In the genomic region with DNA sequence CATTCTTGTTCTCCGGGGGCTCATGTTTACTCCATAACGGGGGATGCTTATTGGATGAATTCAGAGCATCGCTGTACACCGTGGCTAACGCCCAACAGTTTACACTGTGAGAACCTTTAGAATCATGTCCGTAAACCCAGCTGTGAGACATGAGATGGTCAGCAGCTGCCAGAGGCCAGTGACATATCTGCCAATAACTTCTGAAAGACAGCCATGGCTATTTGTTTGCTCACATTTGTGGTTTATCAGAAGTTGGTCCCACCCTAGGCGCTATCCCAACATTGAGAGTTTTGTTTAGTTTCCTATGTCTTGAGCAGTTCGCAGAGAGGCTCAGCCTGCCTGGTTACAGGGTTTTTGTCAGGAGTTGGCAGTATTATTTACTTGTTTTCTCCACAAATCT, we compare ENCODE assay signal across 17 mouse cellular contexts. TPM values are rescaled to one million over a fixed set of nuclear protein-coding genes. Genes with fewer than 3 reads are reported as not detected.
DNase-seq lines count a peak whose midpoint lies in the region; ATAC-seq and TF ChIP-seq lines count a peak whose summit lies in the region.
"Had no signal": no experiment of that assay in that cellular context is flagged by ENCODE, and none has a peak within 500 bp of the region (broad histone marks: within the 10 kb centered on the region; RNA-seq: fewer than 3 reads in every experiment).

No protein-coding gene starts in this region.

- no peak for ATAC-seq in lung, embryonic 14.5 days (ENCODE audit: insufficient read depth)
- no peak for ATAC-seq in intestine, embryonic 16.5 days
- no peak for ATAC-seq in stomach, embryonic 16.5 days (ENCODE audit: insufficient read depth, low FRiP score)
- ATAC-seq: forebrain, embryonic 16.5 days had no signal

- TF ChIP-seq CTCF in gastrocnemius, adult 2 months (IDR thresholded peaks at IDR 0.05): no peak
- TF ChIP-seq CTCF in lung, embryonic 14.5 days (IDR thresholded peaks at IDR 0.05; ENCODE audit: low read depth): no peak

- intact Hi-C loops in gastrocnemius, adult 2 months (cut with DNase I): no loop called here

- peak overlapping the region; percentile 48; the same call in 1 of the 2 replicates for H3K27ac ChIP-seq in gastrocnemius, adult 2 months
- H3K27ac ChIP-seq in lung, embryonic 14.5 days (ENCODE audit: low read depth): no peak overlapping the region
- H3K27ac ChIP-seq in intestine, embryonic 16.5 days (ENCODE audit: low read length): no peak overlapping the region
- no peak overlapping the region for H3K27ac ChIP-seq in stomach, embryonic 16.5 days (ENCODE audit: low read length)
- H3K27ac ChIP-seq: heart, embryonic 15.5 days had no signal

- WGBS in lung, embryonic 14.5 days: 46% methylated on average over 8 of the region's 8 CpGs
- WGBS in intestine, embryonic 16.5 days: 52% methylated on average over 8 of the region's 8 CpGs
- WGBS in stomach, embryonic 16.5 days: 52% methylated on average over 8 of the region's 8 CpGs

- DNase-seq in gastrocnemius, adult 2 months: peak; percentile 29
- no peak for DNase-seq in gastrocnemius, postnatal 4 days (ENCODE audit: low spot score in 2 of 2)
- DNase-seq in lung, embryonic 14.5 days: peak; percentile 48
- no peak for DNase-seq in lung, postnatal 10 days
- DNase-seq in left cerebral cortex, adult 18-20 months (ENCODE audit: low spot score in 2 of 2): no peak
- DNase-seq in spleen, adult 18-20 months: no peak
- DNase-seq: adrenal gland, postnatal 14 days; cerebellum, adult 11 months; kidney, postnatal 25 days; left cerebral cortex, postnatal 4 days; right cerebral cortex, postnatal 25 days; thymus, adult 18-20 months had no signal

- peak overlapping the region; percentile 7; the same call in 1 of the 2 replicates for H3K4me2 ChIP-seq in lung, embryonic 14.5 days
- 0 out of 2 replicates have a peak overlapping the region, but pooled peaks have one; percentile 8 for H3K4me2 ChIP-seq in intestine, embryonic 16.5 days (ENCODE audit: low read depth, low read length)
- peak overlapping the region; percentile 84; the same call in 1 of the 2 replicates for H3K4me2 ChIP-seq in stomach, embryonic 16.5 days (ENCODE audit: low read depth, low read length)
- H3K4me2 ChIP-seq: heart, embryonic 15.5 days had no signal

- H3K9ac ChIP-seq in lung, embryonic 14.5 days: no peak overlapping the region
- H3K9ac ChIP-seq in intestine, embryonic 16.5 days (ENCODE audit: low read depth, low read length): no peak overlapping the region
- no peak overlapping the region for H3K9ac ChIP-seq in stomach, embryonic 16.5 days (ENCODE audit: low read length)
- H3K9ac ChIP-seq: heart, embryonic 15.5 days had no signal

- no peaks in the 10 kb centered on the region for H3K27me3 ChIP-seq in lung, embryonic 14.5 days (ENCODE audit: insufficient read depth, low read length)
- H3K27me3 ChIP-seq in intestine, embryonic 16.5 days (replicated peaks; ENCODE audit: control insufficient read depth, insufficient read depth, low read length): no peaks in the 10 kb centered on the region
- H3K27me3 ChIP-seq in stomach, embryonic 16.5 days (ENCODE audit: control insufficient read depth, insufficient read depth, low read length): no peaks in the 10 kb centered on the region
- H3K27me3 ChIP-seq: heart, embryonic 15.5 days had no signal

- H3K4me3 ChIP-seq in gastrocnemius, adult 2 months: peak overlapping the region; percentile 37
- H3K4me3 ChIP-seq in lung, embryonic 14.5 days (ENCODE audit: low read depth, low read length): no peak overlapping the region
- no peak overlapping the region for H3K4me3 ChIP-seq in intestine, embryonic 16.5 days (ENCODE audit: low read length)
- H3K4me3 ChIP-seq in stomach, embryonic 16.5 days (replicated peaks; ENCODE audit: low read length): no peak overlapping the region
- H3K4me3 ChIP-seq: heart, embryonic 15.5 days had no signal

- H3K9me3 ChIP-seq in lung, embryonic 14.5 days (ENCODE audit: low read depth, low read length): no peaks in the 10 kb centered on the region
- no peaks in the 10 kb centered on the region for H3K9me3 ChIP-seq in intestine, embryonic 16.5 days (ENCODE audit: control insufficient read depth, low read length)
- no peaks in the 10 kb centered on the region for H3K9me3 ChIP-seq in stomach, embryonic 16.5 days (replicated peaks; ENCODE audit: control insufficient read depth, low read length)
- H3K9me3 ChIP-seq: heart, embryonic 15.5 days had no signal

- H3K36me3 ChIP-seq in lung, embryonic 14.5 days (ENCODE audit: insufficient read depth): no peaks in the 10 kb centered on the region
- H3K36me3 ChIP-seq in intestine, embryonic 16.5 days (ENCODE audit: control insufficient read depth, insufficient read depth, low read length): no peaks in the 10 kb centered on the region
- H3K36me3 ChIP-seq in stomach, embryonic 16.5 days (ENCODE audit: control insufficient read depth, insufficient read depth, low read length): no peaks in the 10 kb centered on the region
- H3K36me3 ChIP-seq: heart, embryonic 15.5 days had no signal

- H3K4me1 ChIP-seq in lung, embryonic 14.5 days (ENCODE audit: insufficient read depth): peaks cover 20% of the 10 kb centered on the region
- H3K4me1 ChIP-seq in intestine, embryonic 16.5 days (ENCODE audit: control insufficient read depth, insufficient read depth, low read length): peaks cover 54% of the 10 kb centered on the region
- peaks cover 58% of the 10 kb centered on the region for H3K4me1 ChIP-seq in stomach, embryonic 16.5 days (ENCODE audit: control insufficient read depth, insufficient read depth, low read length)

RNA-seq across cellular contexts. Expression of gene Flnb, which starts 3.6 kb away (rescaled TPM):
- total RNA-seq in gastrocnemius, adult 2 months (2021): 10 to 100 TPM in 1 of 2 experiments, 1 to 10 TPM in 1; 6.0 to 11.0 TPM
- total RNA-seq in gastrocnemius, postnatal 4 days (2021): 10 to 100 TPM; 48.6 to 48.8 TPM
- 19.5 and 22.5 TPM in 2 replicates for polyA plus RNA-seq in lung, embryonic 14.5 days (2014; fragmentation: Nextera tagmentation; extraction: Ambion mirVana)
- polyA plus RNA-seq in intestine, embryonic 16.5 days (2015; fragmentation: Nextera tagmentation; extraction: Ambion mirVana): 14.7 and 17.0 TPM in 2 replicates
- 25.8 and 26.9 TPM in 2 replicates for polyA plus RNA-seq in stomach, embryonic 16.5 days (2015; fragmentation: Nextera tagmentation; extraction: Ambion mirVana)
- 10 to 100 TPM; 47.4 to 50.6 TPM for total RNA-seq in left cerebral cortex, adult 18-20 months (2021)

RNA-seq across cellular contexts. Expression of gene Gm26661, which starts 30.0 kb away (rescaled TPM):
- not detected for total RNA-seq in gastrocnemius, adult 2 months (2021)
- total RNA-seq in gastrocnemius, postnatal 4 days (2021): not detected
- not detected in 2 replicates for polyA plus RNA-seq in lung, embryonic 14.5 days (2014; fragmentation: Nextera tagmentation; extraction: Ambion mirVana)
- polyA plus RNA-seq in intestine, embryonic 16.5 days (2015; fragmentation: Nextera tagmentation; extraction: Ambion mirVana): not detected in 2 replicates
- polyA plus RNA-seq in stomach, embryonic 16.5 days (2015; fragmentation: Nextera tagmentation; extraction: Ambion mirVana): not detected in 2 replicates
- not detected for total RNA-seq in left cerebral cortex, adult 18-20 months (2021)
- total RNA-seq: adrenal gland, postnatal 14 days; left cerebral cortex, postnatal 4 days had no signal
- polyA plus RNA-seq: forebrain, embryonic 16.5 days; heart, embryonic 15.5 days; neural tube, embryonic 11.5 days had no signal

Comparison
In these comparisons a context has a peak if more than half of its experiments do, and no peak if none do; other contexts are left out.
1. DNase-seq: peak in gastrocnemius, adult 2 months (single experiment) and lung, embryonic 14.5 days (single experiment); none in gastrocnemius, postnatal 4 days (0 of 2), lung, postnatal 10 days (single experiment), left cerebral cortex, adult 18-20 months (0 of 2) and spleen, adult 18-20 months (0 of 2).
2. RNA of gene Flnb, which starts 3.6 kb away (total RNA-seq): 47.4 to 50.6 TPM in left cerebral cortex, adult 18-20 months and 48.6 to 48.8 TPM in gastrocnemius, postnatal 4 days; 6.0 to 11.0 TPM in gastrocnemius, adult 2 months; every median in the first group is over 4 times any median in the second.
3. H3K4me2 ChIP-seq: peak in every context shown above with its lines; median percentile 84 in stomach, embryonic 16.5 days; 8 in intestine, embryonic 16.5 days; 7 in lung, embryonic 14.5 days.